Mouse (Mus musculus): Measurements from ENCODE around the gene Olfr1489. TPM values are rescaled to one million over a fixed set of nuclear protein-coding genes. Genes with fewer than 3 reads are reported as not detected.
"Not testable (repeated sequence)": the region's sequence is repeated elsewhere in the genome, so short reads cannot be mapped to it uniquely, and the experiment has no call there.

Olfr1489 gene
- not detected in 2 replicates for polyA plus RNA-seq (2014; fragmentation: Nextera tagmentation; extraction: Ambion mirVana)

- H3K36me3 ChIP-seq (ENCODE audit: control insufficient read depth, insufficient read depth, low read length) = no peaks in the 10 kb centered on the region
- no peaks in the 10 kb centered on the region for H3K27me3 ChIP-seq (ENCODE audit: control insufficient read depth, insufficient read depth, low read length)
- 0 out of 2 replicates have a peak, but pooled peaks cover 3% of the 10 kb centered on the region for H3K9me3 ChIP-seq (replicated peaks; ENCODE audit: control insufficient read depth, low read length)
- H3K27ac ChIP-seq (ENCODE audit: low read depth, low read length) = no peak within 1 kb of the TSS
- WGBS (ENCODE audit: insufficient replicate concordance) = 85% methylated on average over 1 of the region's 1 CpGs
- no peak within 1 kb of the TSS for H3K9ac ChIP-seq (ENCODE audit: low read depth, low read length)
- ATAC-seq (replicated peaks; ENCODE audit: insufficient number of reproducible peaks, low FRiP score, low TSS enrichment) = no peak
- no peak within 1 kb of the TSS for H3K4me3 ChIP-seq (ENCODE audit: low read depth, low read length)
- H3K4me1 ChIP-seq (ENCODE audit: control insufficient read depth, insufficient read depth, low read length) = no peaks in the 10 kb centered on the region
- H3K4me2 ChIP-seq = no peak within 1 kb of the TSS
Observed at GRCm38 (mm10) chr19:13631321-13631720, at the start of gene Olfr1489. TSS of gene Olfr1489 (plus strand) at chr19:13631621.

- no peak within 1 kb of the TSS for H3K4me3 ChIP-seq (ENCODE audit: low read depth, low read length)
- no peak within 1 kb of the TSS for H3K27ac ChIP-seq (ENCODE audit: low read depth, low read length)
- no peaks in the 10 kb centered on the region for H3K4me1 ChIP-seq (ENCODE audit: control insufficient read depth, insufficient read depth, low read length)
- H3K9ac ChIP-seq (ENCODE audit: low read depth, low read length) = no peak within 1 kb of the TSS
- 83% methylated on average over 1 of the region's 1 CpGs for WGBS (ENCODE audit: insufficient replicate concordance)
- no peak for ATAC-seq (replicated peaks; ENCODE audit: insufficient number of reproducible peaks, low FRiP score, low TSS enrichment)
- H3K36me3 ChIP-seq (ENCODE audit: control insufficient read depth, insufficient read depth, low read length) = no peaks in the 10 kb centered on the region
- H3K27me3 ChIP-seq (ENCODE audit: control insufficient read depth, insufficient read depth, low read length) = no peaks in the 10 kb centered on the region
- H3K4me2 ChIP-seq = no peak within 1 kb of the TSS
- H3K9me3 ChIP-seq (replicated peaks; ENCODE audit: control insufficient read depth, low read length) = no peaks in the 10 kb centered on the region
Observed at GRCm38 (mm10) chr19:13583211-13583610, 48.2 kb upstream of the Olfr1489 start, which contains the start of gene Olfr1484. TSS of gene Olfr1484 (plus strand) at chr19:13583511.

DNA sequence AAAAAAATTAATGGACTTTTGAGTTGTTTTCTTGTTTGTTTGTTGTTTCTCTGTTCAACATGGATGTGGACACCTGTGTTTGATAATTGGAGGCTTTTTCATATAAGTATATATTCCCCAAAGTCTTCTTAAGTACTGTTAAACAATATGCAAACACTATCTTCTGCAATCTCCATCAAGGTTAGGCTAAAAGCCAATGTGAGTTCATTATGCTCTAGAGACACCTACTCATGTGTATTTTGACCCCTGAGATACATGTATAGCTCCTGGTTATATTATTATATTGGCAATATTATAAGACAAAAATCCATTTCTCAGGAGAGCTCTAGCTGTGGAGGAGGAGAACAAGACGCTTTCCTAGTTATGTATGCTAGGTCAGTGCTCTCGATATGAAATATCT is 14.3 kb upstream of the Olfr1489 start, which contains the start of gene Olfr1487:
TSS of gene Olfr1487 (plus strand) at position 301 of the 400 bp plus-strand sequence.
- not testable (repeated sequence) for H3K27me3 ChIP-seq (ENCODE audit: control insufficient read depth, insufficient read depth, low read length); H3K4me2 ChIP-seq; H3K27ac ChIP-seq (ENCODE audit: low read depth, low read length); H3K36me3 ChIP-seq (ENCODE audit: control insufficient read depth, insufficient read depth, low read length); ATAC-seq (replicated peaks; ENCODE audit: insufficient number of reproducible peaks, low FRiP score, low TSS enrichment); H3K4me3 ChIP-seq (ENCODE audit: low read depth, low read length); H3K4me1 ChIP-seq (ENCODE audit: control insufficient read depth, insufficient read depth, low read length); H3K9me3 ChIP-seq (replicated peaks; ENCODE audit: control insufficient read depth, low read length); H3K9ac ChIP-seq (ENCODE audit: low read depth, low read length)
- WGBS (ENCODE audit: insufficient replicate concordance) = 76% methylated on average over 2 of the region's 2 CpGs

GRCm38 (mm10) chr19:13650791-13651190 is 19.4 kb downstream of the Olfr1489 start, which contains the start of gene Olfr1490:
TSS of gene Olfr1490 (plus strand) at chr19:13651091.
- no peaks in the 10 kb centered on the region for H3K4me1 ChIP-seq (ENCODE audit: control insufficient read depth, insufficient read depth, low read length)
- H3K4me2 ChIP-seq = no peak within 1 kb of the TSS
- ATAC-seq (replicated peaks; ENCODE audit: insufficient number of reproducible peaks, low FRiP score, low TSS enrichment) = no peak
- peaks cover 2% of the 10 kb centered on the region for H3K9me3 ChIP-seq (replicated peaks; ENCODE audit: control insufficient read depth, low read length)
- H3K27ac ChIP-seq (ENCODE audit: low read depth, low read length) = no peak within 1 kb of the TSS
- no peaks in the 10 kb centered on the region for H3K36me3 ChIP-seq (ENCODE audit: control insufficient read depth, insufficient read depth, low read length)
- WGBS (ENCODE audit: insufficient replicate concordance) = 69% methylated on average over 1 of the region's 1 CpGs
- H3K9ac ChIP-seq (ENCODE audit: low read depth, low read length) = no peak within 1 kb of the TSS
- no peak within 1 kb of the TSS for H3K4me3 ChIP-seq (ENCODE audit: low read depth, low read length)
- H3K27me3 ChIP-seq (ENCODE audit: control insufficient read depth, insufficient read depth, low read length) = no peaks in the 10 kb centered on the region

Small RNAs within 50 kb of the gene (microRNA-seq; reads per million reads assigned to microRNA genes)
- gene Gm22323 (ENCODE audit: borderline number of aligned reads) = not detected
- not detected for gene Gm23931 (ENCODE audit: borderline number of aligned reads)

Other genes starting within 250 kb of the Olfr1489 start
- not detected in 2 replicates for gene Olfr1469, start 223.8 kb upstream of the Olfr1489 start, polyA plus RNA-seq (2014; fragmentation: Nextera tagmentation; extraction: Ambion mirVana)
- not detected in 2 replicates for gene Olfr1471, start 188.2 kb upstream of the Olfr1489 start, polyA plus RNA-seq (2014; fragmentation: Nextera tagmentation; extraction: Ambion mirVana)
- gene Olfr1472, start 175.5 kb upstream of the Olfr1489 start, polyA plus RNA-seq (2014; fragmentation: Nextera tagmentation; extraction: Ambion mirVana) = not detected in 2 replicates
- gene Olfr1474, start 162.1 kb upstream of the Olfr1489 start, polyA plus RNA-seq (2014; fragmentation: Nextera tagmentation; extraction: Ambion mirVana) = not detected in 2 replicates
- not detected in 2 replicates for gene Olfr1475, start 151.4 kb upstream of the Olfr1489 start, polyA plus RNA-seq (2014; fragmentation: Nextera tagmentation; extraction: Ambion mirVana)
- gene Olfr1477, start 131.1 kb upstream of the Olfr1489 start, polyA plus RNA-seq (2014; fragmentation: Nextera tagmentation; extraction: Ambion mirVana) = not detected in 2 replicates
- gene Olfr1480, start 103.7 kb upstream of the Olfr1489 start, polyA plus RNA-seq (2014; fragmentation: Nextera tagmentation; extraction: Ambion mirVana) = not detected in 2 replicates
- not detected in 2 replicates for gene Olfr1484, start 48.1 kb upstream of the Olfr1489 start, polyA plus RNA-seq (2014; fragmentation: Nextera tagmentation; extraction: Ambion mirVana)
- gene Olfr1487, start 14.2 kb upstream of the Olfr1489 start, polyA plus RNA-seq (2014; fragmentation: Nextera tagmentation; extraction: Ambion mirVana) = not detected in 2 replicates
- not detected in 2 replicates for gene Olfr1490, start 19.5 kb downstream of the Olfr1489 start, polyA plus RNA-seq (2014; fragmentation: Nextera tagmentation; extraction: Ambion mirVana)
- gene Olfr1491, start 65.6 kb downstream of the Olfr1489 start, polyA plus RNA-seq (2014; fragmentation: Nextera tagmentation; extraction: Ambion mirVana) = not detected in 2 replicates
- gene Olfr1493-ps1, start 91.7 kb downstream of the Olfr1489 start, polyA plus RNA-seq (2014; fragmentation: Nextera tagmentation; extraction: Ambion mirVana) = not detected in 2 replicates
- not detected in 2 replicates for gene Olfr1494, start 108.1 kb downstream of the Olfr1489 start, polyA plus RNA-seq (2014; fragmentation: Nextera tagmentation; extraction: Ambion mirVana)
- not detected in 2 replicates for gene Olfr1495, start 133.0 kb downstream of the Olfr1489 start, polyA plus RNA-seq (2014; fragmentation: Nextera tagmentation; extraction: Ambion mirVana)
- gene Olfr1496, start 146.3 kb downstream of the Olfr1489 start, polyA plus RNA-seq (2014; fragmentation: Nextera tagmentation; extraction: Ambion mirVana) = not detected in 2 replicates
- not detected in 2 replicates for gene Olfr1497, start 166.6 kb downstream of the Olfr1489 start, polyA plus RNA-seq (2014; fragmentation: Nextera tagmentation; extraction: Ambion mirVana)
- not detected in 2 replicates for gene Olfr1499, start 187.8 kb downstream of the Olfr1489 start, polyA plus RNA-seq (2014; fragmentation: Nextera tagmentation; extraction: Ambion mirVana)
- not detected in 2 replicates for gene Olfr1500, start 198.9 kb downstream of the Olfr1489 start, polyA plus RNA-seq (2014; fragmentation: Nextera tagmentation; extraction: Ambion mirVana)
- gene Olfr1501, start 219.1 kb downstream of the Olfr1489 start, polyA plus RNA-seq (2014; fragmentation: Nextera tagmentation; extraction: Ambion mirVana) = not detected in 2 replicates
- not detected in 2 replicates for gene Olfr1502, start 230.2 kb downstream of the Olfr1489 start, polyA plus RNA-seq (2014; fragmentation: Nextera tagmentation; extraction: Ambion mirVana)

All from heart, embryonic 11.5 days (tissue).